Mouse (Mus musculus) embryo, embryonic 10 days (tissue): ENCODE measurements around the gene Cdca7l.
A peak's percentile ranks its signal among the peaks of the same experiment; 100 is the strongest.
"Not testable (repeated sequence)": the region's sequence is repeated elsewhere in the genome, so short reads cannot be mapped to it uniquely, and the experiment has no call there.

Source experiments
- DNase-seq: peaks from one replicate; pipeline ENCODE4 v3.0.0-alpha.2; 2015; ENCODE audit warnings: low spot score

Gene Cdca7l

DNA sequence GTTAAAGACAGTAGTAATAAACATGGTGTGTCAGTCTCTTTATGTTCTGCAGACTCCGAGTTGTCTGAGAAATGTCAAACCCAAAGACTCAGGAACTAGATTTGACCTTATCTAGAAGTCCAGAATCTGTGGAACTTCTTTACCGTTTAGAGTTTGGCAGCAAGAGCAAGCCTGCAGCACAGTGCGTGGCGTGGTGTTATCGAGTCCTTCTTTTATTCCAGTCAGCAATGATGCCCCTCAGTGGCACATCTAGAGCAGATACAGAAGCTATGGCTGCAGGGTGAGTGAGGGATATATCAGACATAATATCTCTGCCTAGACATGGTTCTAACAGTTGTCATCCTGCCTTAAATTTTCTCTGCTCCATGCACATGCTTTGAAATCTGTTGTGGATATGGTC lies 58.6 kb downstream of the Cdca7l start:
- no peak for DNase-seq

DNA sequence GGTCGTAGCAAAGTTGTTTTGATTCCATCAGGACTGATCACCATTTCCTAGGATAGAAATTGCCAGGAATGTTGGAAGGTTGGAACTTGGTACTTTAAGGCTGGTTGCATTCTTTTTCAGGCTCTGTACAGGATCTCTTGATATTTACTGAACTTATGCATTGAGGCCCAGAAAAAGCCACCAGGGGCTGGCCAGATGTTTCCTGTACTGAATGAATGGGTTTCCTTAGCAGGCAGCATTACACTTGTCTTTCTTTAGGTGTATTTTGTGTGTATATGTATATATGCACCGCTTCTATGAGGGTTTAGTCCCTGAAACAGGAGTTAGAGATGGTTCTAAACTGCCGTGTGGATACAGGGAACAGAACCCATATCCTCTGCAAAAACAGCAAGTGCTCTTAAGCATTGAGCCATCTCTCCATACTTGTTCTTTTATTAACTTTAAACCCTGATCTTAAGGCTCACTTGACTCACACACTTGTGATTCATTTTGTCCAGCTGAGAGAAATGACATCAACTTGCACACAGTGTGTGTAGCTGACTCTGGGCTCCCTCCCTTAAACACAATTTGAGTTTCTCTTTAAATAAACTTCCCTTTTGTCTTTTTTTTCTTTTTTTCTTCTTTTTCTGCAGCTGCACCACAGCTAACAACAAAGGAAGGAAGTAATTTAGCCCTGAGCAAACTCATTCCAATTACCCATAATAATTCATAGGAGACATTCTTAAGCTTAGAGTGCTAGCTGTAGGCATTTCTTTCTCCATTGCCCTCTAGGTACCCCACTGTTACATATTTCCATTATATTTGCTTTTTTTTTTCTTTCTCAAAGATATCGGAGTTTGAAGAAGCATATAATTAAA lies 63.8 kb downstream of the Cdca7l start:
- DNase-seq = no peak

DNA sequence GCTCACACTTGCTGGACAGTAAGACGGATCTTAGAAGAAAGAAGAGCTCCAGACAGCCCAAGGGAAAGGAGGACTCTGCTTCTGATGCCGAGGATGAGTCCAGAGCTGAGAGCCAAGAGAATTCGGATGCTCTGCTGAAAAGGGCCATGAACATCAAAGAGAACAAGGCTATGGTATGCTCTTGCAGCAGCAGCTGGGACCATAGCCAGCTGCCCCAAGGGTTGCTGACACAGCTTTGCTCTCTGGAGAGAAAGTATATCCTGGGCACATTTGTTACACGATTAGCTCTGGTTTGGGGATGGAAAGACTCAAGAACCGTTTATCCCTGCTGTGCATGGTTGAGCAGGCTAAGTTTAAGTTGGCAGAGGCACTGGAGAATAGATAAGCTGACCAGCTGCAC lies 68.2 kb downstream of the Cdca7l start:
- no peak for DNase-seq

- DNase-seq = no peak
Measured at GRCm38 (mm10) chr12:117878341-117878740, 74.3 kb downstream of the Cdca7l start.

DNA sequence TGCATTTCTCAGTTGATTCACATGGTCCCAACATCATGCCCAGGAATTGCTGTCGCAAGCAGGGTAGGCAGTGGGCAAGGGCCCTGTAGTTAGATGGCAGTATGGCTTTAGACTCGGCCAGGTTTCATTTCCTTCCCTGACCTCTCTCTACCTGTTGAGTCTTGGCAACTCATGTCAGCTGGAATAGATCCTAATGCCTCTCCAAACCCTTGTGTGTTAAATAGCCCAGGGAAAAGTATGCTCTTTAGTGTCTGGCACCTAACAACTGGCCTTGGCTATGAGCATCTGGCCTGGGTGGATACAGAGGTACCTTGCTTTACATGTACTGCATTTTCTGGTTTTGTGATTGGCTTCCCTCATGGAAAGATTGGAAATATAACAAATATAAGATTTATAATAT lies 80.5 kb downstream of the Cdca7l start:
- no peak for DNase-seq

- no peak for DNase-seq
Measured at GRCm38 (mm10) chr12:117887422-117887821, 83.3 kb downstream of the Cdca7l start.

DNA sequence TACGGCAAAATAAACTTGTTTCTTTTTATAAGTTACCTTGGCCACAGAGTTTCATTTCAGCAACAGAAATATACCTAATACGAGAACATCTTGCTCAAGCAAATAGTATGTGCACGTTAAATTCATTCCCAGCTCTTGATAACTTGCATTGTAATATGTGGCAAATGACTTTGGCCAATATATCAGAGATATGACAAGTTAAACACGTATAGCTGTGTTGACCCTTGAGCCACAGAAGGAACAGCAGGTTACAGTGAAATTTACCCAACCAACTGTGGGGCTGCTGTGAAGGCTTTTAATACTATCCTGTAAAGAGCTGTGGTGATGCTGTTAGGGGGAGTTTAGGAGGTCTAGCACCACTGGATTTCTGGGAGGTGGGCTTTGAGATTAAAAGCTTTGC lies 96.7 kb downstream of the Cdca7l start:
- not testable (repeated sequence) for DNase-seq

GRCm38 (mm10) chr12:117901352-117901751 lies 97.3 kb downstream of the Cdca7l start:
- not testable (repeated sequence) for DNase-seq

- DNase-seq = no peak
Measured at GRCm38 (mm10) chr12:117903671-117904070, 99.6 kb downstream of the Cdca7l start.

- DNase-seq = not testable (repeated sequence)
Measured at GRCm38 (mm10) chr12:117905232-117905840, 101.2 kb downstream of the Cdca7l start.

DNA sequence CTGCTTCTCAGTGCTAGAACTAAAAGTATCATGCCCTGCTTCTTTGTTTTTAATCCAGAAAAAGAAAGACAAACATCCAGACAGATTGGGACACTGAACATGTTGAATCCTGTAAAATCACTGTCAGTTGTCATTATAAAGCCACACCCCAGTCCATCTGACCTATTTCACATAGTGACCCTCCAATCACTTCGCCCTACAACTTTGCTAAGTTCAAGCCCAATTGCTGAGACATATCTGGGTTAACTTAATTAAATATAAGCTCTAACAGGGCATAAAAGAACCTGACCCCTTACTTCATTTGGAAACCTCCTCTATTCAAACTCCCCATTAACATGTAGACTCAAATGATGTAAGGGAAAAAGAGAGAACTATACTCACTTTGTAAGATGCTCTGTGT lies 107.3 kb downstream of the Cdca7l start:
- DNase-seq = no peak

DNA sequence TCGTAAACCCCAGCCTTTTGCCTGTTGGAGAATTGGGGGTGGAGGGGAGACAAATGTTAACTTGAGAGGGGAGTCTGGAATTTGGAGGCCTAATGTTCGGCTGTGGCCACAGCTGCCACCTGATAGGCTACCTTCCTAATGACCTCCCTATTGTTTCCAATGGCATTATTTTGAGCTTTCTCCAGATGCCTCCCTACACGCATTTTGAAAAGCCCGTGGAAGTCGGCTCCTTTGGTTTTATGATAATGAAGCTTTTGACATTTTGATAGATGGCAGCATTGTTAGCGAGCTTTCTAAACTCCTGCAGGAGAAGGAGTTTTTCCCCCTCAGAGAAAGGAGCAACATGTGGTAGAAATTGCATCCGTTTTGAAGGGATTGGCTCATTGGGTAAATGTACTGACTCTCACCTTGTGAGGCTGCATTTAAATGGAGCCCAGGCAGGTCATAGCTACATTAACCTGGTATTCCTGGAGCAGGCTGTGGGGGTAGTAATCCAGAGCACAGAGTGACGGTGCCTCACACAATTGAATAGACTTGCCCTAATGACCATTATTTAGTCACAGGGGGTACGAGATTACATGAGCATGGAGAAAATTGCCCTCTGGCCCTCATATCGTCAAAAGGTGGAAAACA lies 110.6 kb downstream of the Cdca7l start:
- peak; percentile 35 for DNase-seq

- DNase-seq = peak; percentile 11
Measured at GRCm38 (mm10) chr12:117915826-117916588, 111.9 kb downstream of the Cdca7l start.
